Mouse (Mus musculus) heart, postnatal 36 days (tissue): ENCODE results near the gene Rcor1. TPM values are rescaled to one million over a fixed set of nuclear protein-coding genes. Genes with fewer than 3 reads are reported as not detected.
"Not testable (repeated sequence)": the region's sequence is repeated elsewhere in the genome, so short reads cannot be mapped to it uniquely, and the experiment has no call there.

Experiments used
- DNase-seq, 2 experiments: peaks; one replicate each; pipeline ENCODE4 v3.0.0; 2021 to 2022
- intact Hi-C: fragments of 180-260 bp; cut with DNase I; formaldehyde crosslinking; loops from one replicate; pipeline ENCODE4 v1.15.1; 2025
- total RNA-seq, 2 experiments: library from RNA; stranded (reverse); gene quantifications; 2 replicates each; pipeline ENCODE4 v1.2.3; 2021

The Rcor1 gene
- total RNA-seq, 2 experiments from 2014 or later, result 15.0 to 16.0 TPM

DNA sequence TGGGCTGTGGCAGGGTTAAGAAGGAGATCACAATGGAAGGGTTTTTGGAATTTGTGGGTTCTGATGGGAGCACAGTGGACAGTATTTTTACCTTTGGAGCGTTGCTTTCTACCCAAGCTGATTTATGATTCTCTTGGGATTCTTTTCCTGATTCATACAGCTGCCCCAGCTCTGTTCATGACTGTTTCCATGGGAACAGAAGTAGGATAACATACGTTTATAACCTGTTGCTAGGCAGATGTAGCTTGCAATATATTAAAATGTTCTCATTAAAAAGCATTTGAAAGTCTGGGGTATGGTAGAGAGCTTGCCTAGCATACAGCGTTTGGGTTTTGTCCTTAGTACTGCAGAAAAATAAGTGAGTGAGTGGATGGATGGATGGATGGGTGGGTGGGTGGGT lies 25.1 kb downstream of the Rcor1 start:
- intact Hi-C loops, result no loop called here
- no peak for DNase-seq

DNA sequence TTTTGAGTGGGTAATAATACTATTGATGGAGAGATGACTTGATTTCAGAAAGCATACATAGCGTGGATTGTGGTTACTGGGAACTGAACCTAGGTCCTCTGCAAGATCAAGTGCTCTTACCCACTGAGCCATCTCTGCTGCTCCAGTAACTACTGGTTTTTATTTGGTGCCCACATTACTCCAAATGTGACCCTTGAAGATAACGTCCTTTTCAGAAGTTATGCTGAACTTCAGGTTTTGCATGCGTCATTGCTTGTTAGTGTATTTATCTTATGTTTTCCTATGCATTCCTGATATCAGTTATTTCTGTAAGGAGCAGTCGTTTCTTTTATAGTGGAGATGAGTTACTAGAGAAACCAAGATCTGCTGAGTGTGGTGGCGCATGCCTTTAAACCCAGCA lies 26.2 kb downstream of the Rcor1 start:
- no peak for DNase-seq
- intact Hi-C loops, result no loop called here

DNA sequence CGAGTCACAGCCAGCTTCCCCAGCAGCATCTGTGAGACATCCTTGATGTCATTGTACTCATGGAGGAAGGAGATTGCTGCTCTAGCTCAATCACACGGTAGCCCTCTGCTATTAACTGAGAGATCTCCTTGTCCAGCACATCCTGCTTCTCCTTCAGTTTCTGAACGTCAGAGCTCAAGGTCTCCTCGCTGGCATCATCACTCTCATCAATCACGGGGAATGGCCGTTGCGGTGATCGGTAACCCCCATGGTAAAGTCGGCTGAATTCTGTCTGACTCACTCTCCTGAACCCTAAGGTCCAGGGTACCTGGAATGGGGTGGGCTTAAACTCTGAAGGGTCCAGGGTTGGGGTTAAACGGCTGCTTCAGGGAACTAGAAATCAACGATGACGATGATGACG lies 28.7 kb downstream of the Rcor1 start:
- intact Hi-C loops, result no loop called here
- DNase-seq, result no peak

DNA sequence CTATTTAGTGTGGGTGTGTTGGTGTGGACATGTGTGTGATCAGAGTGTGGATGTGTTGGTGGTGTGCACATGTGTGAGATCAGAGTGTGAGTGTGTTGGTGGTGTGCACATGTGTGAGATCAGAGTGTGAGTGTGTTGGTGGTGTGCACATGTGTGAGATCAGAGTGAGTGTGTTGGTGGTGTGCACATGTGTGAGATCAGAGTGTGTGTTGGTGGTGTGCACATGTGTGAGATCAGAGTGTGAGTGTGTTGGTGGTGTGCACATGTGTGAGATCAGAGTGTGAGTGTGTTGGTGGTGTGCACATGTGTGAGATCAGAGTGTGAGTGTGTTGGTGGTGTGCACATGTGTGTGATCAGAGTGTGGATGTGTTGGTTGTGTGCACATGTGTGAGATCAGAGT lies 30.1 kb downstream of the Rcor1 start:
- intact Hi-C loops, DNase-seq: not testable (repeated sequence)

GRCm38 (mm10) chr12:111071009-111071408 lies 31.9 kb downstream of the Rcor1 start:
- intact Hi-C loops, result no loop called here

DNA sequence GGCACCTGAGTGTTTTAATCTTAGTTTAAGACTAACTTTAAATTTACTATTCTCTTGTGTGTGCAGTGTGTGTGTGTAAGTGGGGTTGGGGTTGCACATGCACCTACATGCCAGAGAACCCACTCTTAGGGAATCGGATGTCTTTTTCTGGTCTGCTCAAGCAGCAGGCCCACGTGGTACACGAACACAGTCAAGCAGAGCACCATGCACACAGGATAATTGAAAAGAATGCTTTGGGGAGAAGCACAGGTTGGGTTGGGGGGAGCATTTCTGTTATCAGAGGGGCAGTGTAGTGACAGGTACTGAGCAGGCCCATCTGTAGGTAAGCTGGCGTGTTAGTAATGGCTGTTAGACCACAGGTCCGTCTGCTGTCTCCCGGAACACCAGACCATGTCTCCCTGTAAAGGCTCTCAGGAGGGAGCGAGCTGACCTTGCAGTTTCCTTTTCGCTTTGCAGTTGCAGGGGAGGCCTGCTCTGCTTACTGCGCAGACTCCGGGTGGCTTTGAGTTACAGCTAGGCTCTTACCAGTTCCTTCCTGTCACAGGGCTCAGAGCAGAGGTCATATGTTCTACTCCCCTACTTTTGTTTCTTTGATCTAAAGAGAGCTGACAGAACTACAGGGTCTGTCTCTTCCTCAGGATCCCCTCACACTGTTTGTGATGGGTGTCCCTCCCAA lies 32.5 kb downstream of the Rcor1 start:
- DNase-seq, result peak; percentile 34
- intact Hi-C loops, result no loop called here

More at GRCm38 (mm10) chr12:111071009-111071408, 31.9 kb downstream of the Rcor1 start:
- no peak for DNase-seq

GRCm38 (mm10) chr12:111076385-111076965 lies 37.3 kb downstream of the Rcor1 start:
- no peak for DNase-seq
- intact Hi-C loops, result no loop called here

- intact Hi-C loops, result loop anchor here (5.0 kb wide), 1 partner anchor 52 kb away; no protein-coding TSS in a partner anchor
- DNase-seq, result no peak
These were observed 46.4 kb downstream of the Rcor1 start for GRCm38 (mm10) chr12:111085579-111085978.

- intact Hi-C loops, result loop anchor here (5.0 kb wide), 1 partner anchor 50 kb away; no protein-coding TSS in a partner anchor
- DNase-seq, result no peak
These were observed 47.9 kb downstream of the Rcor1 start for GRCm38 (mm10) chr12:111087066-111087465.

- intact Hi-C loops, result loop anchor here (2.0 to 5.0 kb wide), 2 partner anchors 49 to 161 kb away; no protein-coding TSS in a partner anchor
- peak; percentile 73 to 79 for DNase-seq
These were observed 49.0 kb downstream of the Rcor1 start for GRCm38 (mm10) chr12:111088186-111088585.

- intact Hi-C loops, result loop anchor here (2.0 to 5.0 kb wide), 2 partner anchors 49 to 160 kb away; no protein-coding TSS in a partner anchor
- no peak for DNase-seq
These were observed 49.6 kb downstream of the Rcor1 start for GRCm38 (mm10) chr12:111088731-111089141.

- intact Hi-C loops, result loop anchor here (2.0 to 5.0 kb wide), 2 partner anchors 48 to 160 kb away; no protein-coding TSS in a partner anchor
- peak; percentile 22 to 26 for DNase-seq
These were observed 50.0 kb downstream of the Rcor1 start for GRCm38 (mm10) chr12:111089145-111089544.

DNA sequence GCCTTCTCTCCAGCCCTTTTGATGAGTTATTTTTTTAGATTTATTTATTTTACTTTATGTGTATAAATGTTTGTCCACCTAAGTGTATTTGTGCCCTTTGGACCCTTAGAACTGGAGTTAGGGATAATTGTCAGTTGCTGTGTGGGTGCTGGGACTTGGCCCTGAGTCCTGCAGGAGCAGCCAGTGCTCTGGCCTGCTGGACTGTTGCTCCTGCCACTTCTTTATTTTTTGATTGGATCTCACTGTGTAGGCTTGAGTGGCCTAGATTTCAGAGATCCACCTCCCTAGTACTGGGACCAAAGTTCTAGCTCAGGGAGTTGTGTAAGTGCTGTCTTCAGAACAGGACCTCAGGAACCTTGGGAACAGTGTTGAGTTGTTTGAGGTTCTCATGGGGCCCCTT lies 51.6 kb downstream of the Rcor1 start:
- intact Hi-C loops, result loop anchor here (5.0 kb wide), 1 partner anchor 322 kb away; no protein-coding TSS in a partner anchor
- no peak for DNase-seq

GRCm38 (mm10) chr12:111091981-111092380 lies 52.8 kb downstream of the Rcor1 start:
- intact Hi-C loops, result loop anchor here (5.0 kb wide), 1 partner anchor 320 kb away; no protein-coding TSS in a partner anchor
- no peak for DNase-seq

DNA sequence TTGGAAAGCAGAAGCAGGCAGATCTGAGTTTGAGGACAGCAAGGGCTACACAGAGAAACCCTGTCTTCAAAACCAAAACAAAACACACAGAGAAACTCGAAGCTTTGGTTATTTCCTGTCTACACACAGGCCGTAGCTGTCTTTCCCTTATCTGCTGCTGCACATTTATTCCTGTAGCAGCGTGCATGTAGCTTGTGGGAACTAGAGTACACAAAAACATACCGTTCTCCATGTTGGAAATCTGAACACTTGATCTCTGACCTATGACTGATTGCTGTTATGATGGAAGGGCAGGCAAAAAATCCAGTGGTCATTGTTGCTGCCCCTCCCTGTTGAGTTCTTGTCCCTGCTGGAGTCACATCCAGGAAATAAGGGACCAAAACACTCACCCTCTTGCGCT lies 54.9 kb downstream of the Rcor1 start:
- no peak for DNase-seq
- intact Hi-C loops, result loop anchor here (5.0 kb wide), 1 partner anchor 318 kb away; no protein-coding TSS in a partner anchor

DNA sequence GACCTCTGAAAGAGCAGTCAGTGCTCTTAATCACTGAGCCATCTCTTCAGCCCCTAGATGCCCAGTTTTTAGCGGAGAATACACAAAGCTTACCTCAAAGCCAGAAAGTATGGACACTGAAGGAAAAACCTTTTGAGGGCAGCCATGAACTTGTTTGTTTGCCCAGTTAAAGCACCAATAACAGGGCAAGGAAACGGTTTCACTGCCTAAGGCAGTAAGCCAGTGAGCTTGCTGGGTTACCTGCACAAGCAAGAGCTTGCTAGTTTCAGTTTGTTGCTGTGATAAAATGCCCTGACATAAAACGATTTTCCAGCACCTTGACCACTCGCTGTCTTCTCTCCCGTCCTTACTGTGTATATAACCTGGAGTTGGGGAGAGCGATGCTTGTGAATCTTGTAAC lies 55.9 kb downstream of the Rcor1 start:
- no peak for DNase-seq
- intact Hi-C loops, result no loop called here

DNA sequence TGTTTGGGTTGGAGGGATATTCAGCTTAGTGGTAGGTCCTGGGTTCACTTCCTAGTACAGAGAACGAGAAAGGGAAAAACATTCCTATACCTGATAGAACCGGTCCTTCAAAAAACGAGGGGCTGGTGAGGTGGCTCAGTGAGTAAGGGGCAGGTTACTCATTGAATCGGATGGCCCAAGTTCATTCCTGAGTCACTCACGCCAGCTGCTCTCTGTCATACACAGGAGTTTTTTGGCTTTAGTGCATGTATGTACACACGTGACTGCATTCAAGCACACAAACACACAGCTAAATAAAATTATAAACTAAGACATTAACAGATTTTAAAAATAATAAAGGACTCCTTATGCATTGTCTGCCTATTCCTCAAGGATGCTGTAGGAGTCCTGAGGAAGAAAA lies 57.1 kb downstream of the Rcor1 start:
- DNase-seq, result no peak
- intact Hi-C loops, result no loop called here

DNA sequence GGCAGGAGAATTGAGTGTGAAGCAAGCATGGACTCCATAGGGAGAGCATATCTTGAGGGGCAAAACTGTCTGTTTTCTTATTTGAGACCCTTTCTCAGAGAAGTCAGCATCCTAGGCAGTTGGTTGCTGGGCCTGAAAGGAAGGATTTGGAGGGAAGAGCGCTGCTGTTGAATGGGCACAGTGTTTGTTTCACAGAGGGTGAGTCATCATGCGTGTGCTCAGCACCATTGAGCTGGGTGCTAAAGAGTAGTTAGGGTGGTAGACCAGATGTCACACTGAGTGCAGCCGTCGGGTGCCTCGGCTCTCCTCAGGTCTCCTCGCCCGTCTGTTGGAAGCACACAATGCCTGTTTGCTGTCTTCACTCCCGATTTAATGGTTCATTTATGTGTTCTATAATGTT lies 57.9 kb downstream of the Rcor1 start:
- intact Hi-C loops, result no loop called here
- DNase-seq, result no peak

GRCm38 (mm10) chr12:111111176-111111575 lies 72.0 kb downstream of the Rcor1 start:
- DNase-seq, result no peak
- intact Hi-C loops, result no loop called here

DNA sequence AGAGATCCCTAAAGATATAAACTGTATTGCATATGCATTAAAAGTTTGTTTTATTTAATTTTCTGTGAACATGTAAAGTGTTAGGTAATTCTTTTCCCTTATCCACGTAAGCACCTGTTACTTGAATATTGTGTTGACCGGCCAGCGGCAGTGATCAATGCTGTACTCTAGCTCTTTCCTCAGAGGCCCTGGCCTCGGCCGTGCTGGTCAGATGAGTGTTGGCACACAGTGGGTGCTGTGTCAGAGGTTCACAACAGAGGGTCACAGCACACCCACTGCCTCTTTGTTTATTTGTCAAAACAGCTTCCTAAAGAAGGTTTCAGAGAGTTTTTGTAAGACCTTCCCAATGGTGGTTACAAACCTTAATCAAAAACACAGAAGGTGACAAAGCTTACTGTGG lies 75.4 kb downstream of the Rcor1 start:
- intact Hi-C loops, result no loop called here
- no peak for DNase-seq

- no peak for DNase-seq
- intact Hi-C loops, result no loop called here
These were observed 80.4 kb downstream of the Rcor1 start for GRCm38 (mm10) chr12:111119506-111120085.
